Mouse (Mus musculus) MEL (cell line): Measurements from ENCODE around the gene Dtnb. TPM values are rescaled to one million over a fixed set of nuclear protein-coding genes. Genes with fewer than 3 reads are reported as not detected.

Experiments
- DNase-seq: peaks from one replicate; pipeline ENCODE4 v3.0.0; 2011; ENCODE audit warnings: low read depth, low spot score
- H3K27ac ChIP-seq: 2 replicates; pipeline ENCODE4 v1.5.1; 2012; ENCODE audit warnings: low read depth, mild to moderate bottlenecking, control low read depth, low read length, moderate library complexity; ENCODE audit not compliant: control insufficient read depth
- H3K27me3 ChIP-seq, 2 experiments: fragments of 150-350 bp in 1 of 2; sonication (generic) in 1 of 2; 2 replicates each; pipeline ENCODE4 v1.6.1; 2012; ENCODE audit warnings: low read length in 2 of 2, mild to moderate bottlenecking in 2 of 2, improper control_type of control experiment in 1 of 2, moderate library complexity in 1 of 2; ENCODE audit not compliant: insufficient read depth in 2 of 2, control insufficient read depth in 1 of 2
- H3K36me3 ChIP-seq, 2 experiments: 2 replicates each; pipeline ENCODE4 v1.6.1; 2012 to 2014; ENCODE audit warnings: low read length in 2 of 2, improper control_type of control experiment in 1 of 2, inconsistent platforms in 1 of 2, mild to moderate bottlenecking in 1 of 2; ENCODE audit not compliant: insufficient read depth in 2 of 2, control insufficient read depth in 1 of 2
- H3K4me1 ChIP-seq, 2 experiments: fragments of 150-350 bp in 1 of 2; sonication (generic) in 1 of 2; 2 replicates each; pipeline ENCODE4 v1.6.1; 2012; ENCODE audit warnings: low read length in 2 of 2, improper control_type of control experiment in 1 of 2, mild to moderate bottlenecking in 1 of 2; ENCODE audit not compliant: insufficient read depth in 2 of 2, control insufficient read depth in 1 of 2
- H3K4me3 ChIP-seq, 2 experiments: fragments of 150-350 bp in 1 of 2; sonication (generic) in 1 of 2; 2 replicates each; pipeline ENCODE4 v1.5.1; 2012; ENCODE audit warnings: low read depth in 2 of 2, low read length in 2 of 2, mild to moderate bottlenecking in 2 of 2, moderate library complexity in 2 of 2, control low read depth in 1 of 2, improper control_type of control experiment in 1 of 2; ENCODE audit not compliant: control insufficient read depth in 1 of 2, insufficient read depth in 1 of 2
- H3K79me2 ChIP-seq: 2 replicates; pipeline ENCODE4 v1.6.1; 2012; ENCODE audit warnings: mild to moderate bottlenecking, low read length, moderate library complexity; ENCODE audit not compliant: control insufficient read depth, poor library complexity, insufficient read depth
- H3K9ac ChIP-seq: 2 replicates; pipeline ENCODE4 v1.6.1; 2012; ENCODE audit warnings: low read depth, mild to moderate bottlenecking, control low read depth, low read length, moderate library complexity; ENCODE audit not compliant: control insufficient read depth, poor library complexity, severe bottlenecking
- H3K9me3 ChIP-seq: fragments of 150-350 bp; sonication (generic); replicated peaks from 2 replicates; pipeline ENCODE4 v1.6.1; 2012; ENCODE audit warnings: mild to moderate bottlenecking, low read length, improper control_type of control experiment, moderate library complexity; ENCODE audit not compliant: insufficient read depth
- CHD1 ChIP-seq: IDR thresholded peaks from 2 replicates; pipeline ENCODE4 v1.6.1; 2012; ENCODE audit warnings: low read depth, mild to moderate bottlenecking, inconsistent platforms, low read length, improper control_type of control experiment
- CHD2 ChIP-seq: IDR thresholded peaks from 2 replicates; pipeline ENCODE4 v1.6.1; 2011; ENCODE audit warnings: low read length, improper control_type of control experiment
- CTCF ChIP-seq, 3 experiments: IDR thresholded peaks in 2 of 3; conservative IDR thresholded peaks in 1 of 3; 2 replicates each; pipeline ENCODE4 v1.5.1; 2011 to 2012; ENCODE audit warnings: low read length in 3 of 3, low read depth in 2 of 3, mild to moderate bottlenecking in 2 of 3, improper control_type of control experiment in 1 of 3, inconsistent platforms in 1 of 3, mixed read lengths in 1 of 3, moderate library complexity in 1 of 3; ENCODE audit not compliant: control insufficient read depth in 1 of 3, insufficient read depth in 1 of 3, poor library complexity in 1 of 3, severe bottlenecking in 1 of 3
- E2F4 ChIP-seq: IDR thresholded peaks from 2 replicates; pipeline ENCODE4 v1.6.1; 2011; ENCODE audit warnings: low read depth, low read length, improper control_type of control experiment, borderline replicate concordance
- GATA1 ChIP-seq: IDR thresholded peaks from 2 replicates; pipeline ENCODE4 v1.6.1; 2011; ENCODE audit warnings: low read depth, low read length, improper control_type of control experiment
- HCFC1 ChIP-seq: IDR thresholded peaks from 2 replicates; pipeline ENCODE4 v1.6.1; 2012; ENCODE audit warnings: low read depth, mild to moderate bottlenecking, inconsistent platforms, low read length, improper control_type of control experiment, moderate library complexity
- JUND ChIP-seq: IDR thresholded peaks from 2 replicates; pipeline ENCODE4 v1.6.1; 2011; ENCODE audit warnings: low read depth, mild to moderate bottlenecking, improper control_type of control experiment, low read length
- MAZ ChIP-seq: IDR thresholded peaks from 2 replicates; pipeline ENCODE4 v1.6.1; 2012; ENCODE audit warnings: low read depth, mild to moderate bottlenecking, inconsistent platforms, low read length, improper control_type of control experiment
- MEF2A ChIP-seq: IDR thresholded peaks from 2 replicates; pipeline ENCODE4 v1.6.1; 2014; ENCODE audit warnings: low read depth, mild to moderate bottlenecking, inconsistent platforms, low read length, improper control_type of control experiment; ENCODE audit not compliant: poor library complexity, insufficient replicate concordance, severe bottlenecking; ENCODE audit errors: extremely low read depth
- MXI1 ChIP-seq: IDR thresholded peaks from 2 replicates; pipeline ENCODE4 v1.6.1; 2011; ENCODE audit warnings: mild to moderate bottlenecking, low read depth, low read length, improper control_type of control experiment
- MYB ChIP-seq: IDR thresholded peaks from 2 replicates; pipeline ENCODE4 v1.6.1; 2011; ENCODE audit warnings: mild to moderate bottlenecking, low read depth, low read length, improper control_type of control experiment
- NELFE ChIP-seq: IDR thresholded peaks from 2 replicates; pipeline ENCODE4 v1.6.1; 2011; ENCODE audit warnings: low read depth, low read length, improper control_type of control experiment
- POLR2A ChIP-seq, 2 experiments: IDR thresholded peaks; 2 replicates each; pipeline ENCODE4 v1.6.1; 2011 to 2012; ENCODE audit warnings: low read length in 2 of 2, mild to moderate bottlenecking in 2 of 2, control low read depth in 1 of 2, improper control_type of control experiment in 1 of 2, low read depth in 1 of 2, moderate library complexity in 1 of 2; ENCODE audit not compliant: control insufficient read depth in 1 of 2, insufficient read depth in 1 of 2, poor library complexity in 1 of 2
- POLR2AphosphoS5 ChIP-seq: IDR thresholded peaks from 2 replicates; pipeline ENCODE4 v1.6.1; 2012; ENCODE audit warnings: low read depth, borderline replicate concordance, mild to moderate bottlenecking, inconsistent platforms, low read length, moderate library complexity, mixed read lengths
- RCOR1 ChIP-seq: IDR thresholded peaks from 2 replicates; pipeline ENCODE4 v1.6.1; 2012; ENCODE audit warnings: low read depth, mild to moderate bottlenecking, inconsistent platforms, low read length, improper control_type of control experiment
- SIN3A ChIP-seq: IDR thresholded peaks from 2 replicates; pipeline ENCODE4 v1.6.1; 2012; ENCODE audit warnings: low read length, improper control_type of control experiment, inconsistent platforms
- TAL1 ChIP-seq: IDR thresholded peaks from 2 replicates; pipeline ENCODE4 v1.6.1; 2012; ENCODE audit warnings: mild to moderate bottlenecking, inconsistent platforms, low read length, moderate library complexity, mixed read lengths
- TCF12 ChIP-seq: IDR thresholded peaks from 2 replicates; pipeline ENCODE4 v1.6.1; 2014; ENCODE audit warnings: low read depth, mild to moderate bottlenecking, inconsistent platforms, low read length, improper control_type of control experiment, moderate library complexity
- UBTF ChIP-seq: IDR thresholded peaks from 2 replicates; pipeline ENCODE4 v1.6.1; 2012; ENCODE audit warnings: low read depth, mild to moderate bottlenecking, inconsistent platforms, low read length, improper control_type of control experiment, moderate library complexity, borderline replicate concordance; ENCODE audit not compliant: insufficient read depth
- USF1 ChIP-seq: IDR thresholded peaks from 2 replicates; pipeline ENCODE4 v1.6.1; 2014; ENCODE audit warnings: low read depth, mild to moderate bottlenecking, inconsistent platforms, low read length, improper control_type of control experiment, moderate library complexity
- ZC3H11A ChIP-seq: IDR thresholded peaks from 2 replicates; pipeline ENCODE4 v1.6.1; 2012; ENCODE audit warnings: low read depth, mild to moderate bottlenecking, inconsistent platforms, low read length, improper control_type of control experiment
- ZKSCAN1 ChIP-seq: IDR thresholded peaks from 2 replicates; pipeline ENCODE4 v1.6.1; 2012; ENCODE audit warnings: low read depth, mild to moderate bottlenecking, inconsistent platforms, low read length, improper control_type of control experiment, moderate library complexity
- ZNF384 ChIP-seq: IDR thresholded peaks from 2 replicates; pipeline ENCODE4 v1.6.1; 2012; ENCODE audit warnings: low read depth, mild to moderate bottlenecking, inconsistent platforms, low read length, improper control_type of control experiment
- polyA plus RNA-seq, 2 experiments: library from polyadenylated mRNA; stranded (reverse) in 1 of 2; unstranded in 1 of 2; fragments of >175 nt in 1 of 2; fragments of >200 nt in 1 of 2; gene quantifications; 2 replicates each; pipeline versions ENCODE4 v1.2.1 to v1.2.4; 2012; ENCODE audit warnings: low replicate concordance in 2 of 2, low read depth in 1 of 2; ENCODE audit not compliant: insufficient read length in 2 of 2, insufficient read depth in 1 of 2, missing spikeins in 1 of 2
- total RNA-seq: library from RNA; depleted of rRNA; stranded (reverse); fragments of 300-350 nt; gene quantifications from 2 replicates; pipeline ENCODE4 v1.2.3, GENCODE M21; 2012

Gene Dtnb
- total and polyA plus RNA-seq, 3 experiments = 18.6 to 24.9 TPM; not detected in 1

DNA sequence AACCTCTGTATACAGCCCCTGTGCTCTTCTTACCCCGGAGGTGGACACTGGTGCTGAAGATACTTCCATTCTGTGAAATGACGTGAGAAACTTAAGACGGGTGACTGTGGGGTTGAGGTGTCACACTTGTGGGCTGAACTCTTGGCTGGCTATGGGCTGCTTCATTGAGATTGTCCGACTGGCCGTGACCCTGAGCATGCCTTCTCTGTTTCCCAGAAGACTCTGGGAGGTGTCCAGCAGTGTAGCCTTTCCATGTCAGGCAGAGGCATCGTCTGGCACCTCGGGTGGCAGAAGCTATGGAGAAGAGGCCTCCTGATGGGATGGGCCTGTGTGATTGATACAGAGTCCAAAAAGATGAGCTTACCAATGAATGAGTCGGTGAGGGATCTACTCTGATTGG, 241.0 kb downstream of the Dtnb start:
- Histone ChIP-seq H3K79me2 (no peaks in the 10 kb centered on the region; the same call in none of the 2 replicates), H3K9ac (no peak overlapping the region), H3K27me3 (no peaks in the 10 kb centered on the region), H3K36me3 (no peaks in the 10 kb centered on the region), H3K27ac (no peak overlapping the region), H3K4me1 (0 out of 4 replicates have a peak, but pooled peaks cover 0 to 3% of the 10 kb centered on the region in 2 experiments), H3K9me3 (no peaks in the 10 kb centered on the region), H3K4me3 (no peak overlapping the region)
- TF ChIP-seq GATA1 (no peak), RCOR1 (no peak), POLR2A (IDR thresholded peaks at IDR 0.05; ENCODE audit: control insufficient read depth in 1 of 2, insufficient read depth in 1 of 2, low read depth in 1 of 2, low read length in 2 of 2, poor library complexity in 1 of 2) (no peak), HCFC1 (no peak), CTCF (IDR thresholded peaks at IDR 0.05 in 2 of 3, conservative IDR thresholded peaks at IDR 0.05 in 1 of 3; ENCODE audit: control insufficient read depth in 1 of 3, insufficient read depth in 1 of 3, low read depth in 2 of 3, low read length in 3 of 3, poor library complexity in 1 of 3, severe bottlenecking in 1 of 3) (no peak), SIN3A (no peak), MAZ (no peak), MEF2A (no peak), ZKSCAN1 (no peak), MXI1 (no peak), JUND (no peak), TCF12 (no peak), TAL1 (no peak), POLR2AphosphoS5 (no peak)
- DNase-seq = no peak

- 0 out of 4 replicates have a peak, but pooled peaks cover 0 to 2% of the 10 kb centered on the region in 2 experiments for H3K4me1 ChIP-seq
- TF ChIP-seq USF1 (no peak), UBTF (no peak), RCOR1 (no peak), ZNF384 (no peak), ZKSCAN1 (no peak), E2F4 (no peak), GATA1 (no peak), CHD1 (no peak), CHD2 (no peak), MEF2A (no peak), MYB (no peak), JUND (no peak), ZC3H11A (no peak), TCF12 (no peak), NELFE (no peak), MXI1 (no peak)
Observed at GRCm38 (mm10) chr12:3815386-3815785, 243.2 kb downstream of the Dtnb start.

More at GRCm38 (mm10) chr12:3815386-3815785, 243.2 kb downstream of the Dtnb start:
- Histone ChIP-seq H3K27ac (no peak overlapping the region), H3K79me2 (no peaks in the 10 kb centered on the region; the same call in 1 of the 2 replicates), H3K27me3 (no peaks in the 10 kb centered on the region), H3K9ac (no peak overlapping the region), H3K4me3 (no peak overlapping the region), H3K9me3 (no peaks in the 10 kb centered on the region), H3K36me3 (no peaks in the 10 kb centered on the region)
- no peak for DNase-seq
